Mouse (Mus musculus) heart, embryonic 12.5 days (tissue): ENCODE measurements around the gene Vipr1. TPM values are rescaled to one million over a fixed set of nuclear protein-coding genes. Genes with fewer than 3 reads are reported as not detected.

Experiments
- ATAC-seq: fragments of 200-750 bp; cut with Nextera tagmentation; 2 replicates; pipeline ENCODE4 v1.8.0; 2017; ENCODE audit warnings: moderate TSS enrichment, moderate library complexity; ENCODE audit not compliant: insufficient number of reproducible peaks, low FRiP score
- H3K27ac ChIP-seq: fragments of 300-500 bp; sonication (generic); 2 replicates; pipeline ENCODE4 v1.5.1; 2016; ENCODE audit warnings: mild to moderate bottlenecking, moderate library complexity; ENCODE audit not compliant: poor library complexity, severe bottlenecking
- H3K27me3 ChIP-seq: fragments of 300-500 bp; sonication (generic); replicated peaks from 2 replicates; pipeline ENCODE4 v1.6.1; 2016; ENCODE audit warnings: mild to moderate bottlenecking, moderate library complexity
- H3K36me3 ChIP-seq: fragments of 300-500 bp; sonication (generic); 2 replicates; pipeline ENCODE4 v1.6.1; 2016; ENCODE audit warnings: mild to moderate bottlenecking, moderate library complexity
- H3K4me1 ChIP-seq: fragments of 300-500 bp; sonication (generic); replicated peaks from 2 replicates; pipeline ENCODE4 v1.6.1; 2016; ENCODE audit warnings: mild to moderate bottlenecking
- H3K4me2 ChIP-seq: fragments of 300-500 bp; sonication (generic); 2 replicates; pipeline ENCODE4 v1.6.1; 2016; ENCODE audit warnings: mild to moderate bottlenecking, moderate library complexity
- H3K4me3 ChIP-seq: fragments of 300-500 bp; sonication (generic); 2 replicates; pipeline ENCODE4 v1.5.1; 2016; ENCODE audit warnings: mild to moderate bottlenecking
- H3K9ac ChIP-seq: fragments of 300-500 bp; sonication (generic); 2 replicates; pipeline ENCODE4 v1.6.1; 2016; ENCODE audit warnings: mild to moderate bottlenecking, moderate library complexity
- H3K9me3 ChIP-seq: fragments of 300-500 bp; sonication (generic); replicated peaks from 2 replicates; pipeline ENCODE4 v1.6.1; 2016; ENCODE audit warnings: mild to moderate bottlenecking, moderate library complexity
- WGBS: fragments of 180-500 bp; shearing (Covaris S2); methylation state at CpG from one replicate; pipeline ENCODE4 v1.1.7; 2016; 5-methylcytosine and 5-hydroxymethylcytosine counted together
- polyA plus RNA-seq: library from polyadenylated mRNA; unstranded; fragments of >200 nt; fragmentation: Nextera tagmentation; extraction: Ambion mirVana; gene quantifications from 2 replicates; pipeline ENCODE4 v1.2.1, GENCODE M21; 2016

Gene Vipr1
- polyA plus RNA-seq, 1 experiment from 2014 or later = 0.15 TPM

DNA sequence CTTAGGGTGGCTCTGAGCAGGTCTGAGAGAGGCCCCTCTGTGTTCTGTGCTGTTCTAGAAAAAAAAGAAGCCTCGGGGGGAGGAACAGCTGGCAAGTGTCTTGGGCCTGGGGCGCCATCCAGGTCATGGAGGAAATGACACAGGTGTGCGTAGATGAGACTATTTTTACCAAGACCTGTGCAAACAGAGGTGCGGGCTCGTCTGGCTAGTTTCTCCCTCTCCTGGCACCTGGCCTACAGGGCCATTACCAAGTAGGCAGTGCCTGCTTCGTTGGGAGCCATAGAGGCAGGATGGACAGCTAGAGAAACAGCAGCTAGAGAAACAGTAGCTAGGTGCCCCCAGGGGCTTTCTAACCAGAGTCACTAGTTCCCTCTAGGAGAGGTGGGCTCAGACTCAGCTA, 9.2 kb upstream of the Vipr1 start:
- no peak overlapping the region for H3K4me3 ChIP-seq
- H3K27ac ChIP-seq = no peak overlapping the region
- no peak overlapping the region for H3K9ac ChIP-seq
- H3K36me3 ChIP-seq = no peaks in the 10 kb centered on the region
- WGBS = 78% methylated on average over 6 of the region's 6 CpGs
- peaks cover 40% of the 10 kb centered on the region for H3K27me3 ChIP-seq
- no peak for ATAC-seq
- H3K4me1 ChIP-seq = peaks cover 11% of the 10 kb centered on the region
- H3K4me2 ChIP-seq = no peak overlapping the region
- H3K9me3 ChIP-seq = no peaks in the 10 kb centered on the region

DNA sequence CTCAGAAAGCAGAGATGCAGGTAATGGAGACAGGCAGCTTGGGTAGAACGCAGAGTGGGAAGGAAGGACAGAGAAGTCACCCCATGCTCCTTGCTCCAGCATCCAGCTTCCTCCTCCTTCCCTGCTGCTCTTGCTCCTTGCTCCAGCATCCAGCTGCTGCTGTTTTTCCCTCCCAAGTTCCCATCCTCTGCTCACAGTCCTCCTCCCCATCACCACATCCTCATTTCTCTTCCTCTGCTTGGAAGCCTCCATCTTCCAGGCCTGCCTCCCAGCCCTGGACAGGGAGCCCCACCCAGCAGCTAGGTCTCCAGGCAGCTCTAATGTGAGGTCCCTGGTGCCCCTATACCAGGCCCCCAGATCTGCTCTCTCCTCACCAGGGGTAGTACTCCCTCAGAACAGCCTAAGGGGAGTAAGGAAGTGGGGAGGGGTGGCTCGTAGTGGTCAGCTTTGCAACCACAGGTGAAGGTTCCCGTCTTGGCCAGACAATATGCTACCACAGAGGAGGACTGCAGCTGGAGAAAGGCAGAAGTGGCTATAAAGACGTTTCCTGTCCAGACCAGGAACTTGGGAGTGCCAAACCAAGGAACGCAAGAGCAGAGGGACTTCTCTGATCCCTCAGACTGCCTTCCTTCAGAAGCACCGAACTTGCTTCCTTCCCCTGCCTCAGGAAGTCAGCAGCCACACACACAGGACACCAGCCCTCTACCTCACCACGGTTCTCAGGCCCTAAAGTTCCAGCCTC, 6.5 kb upstream of the Vipr1 start:
- Histone ChIP-seq H3K4me3 (no peak overlapping the region), H3K9ac (no peak overlapping the region), H3K27me3 (peaks cover 67% of the 10 kb centered on the region), H3K36me3 (no peaks in the 10 kb centered on the region), H3K27ac (no peak overlapping the region), H3K9me3 (no peaks in the 10 kb centered on the region), H3K4me2 (no peak overlapping the region), H3K4me1 (peaks cover 11% of the 10 kb centered on the region)
- WGBS = 46% methylated on average over 7 of the region's 7 CpGs
- no peak for ATAC-seq

DNA sequence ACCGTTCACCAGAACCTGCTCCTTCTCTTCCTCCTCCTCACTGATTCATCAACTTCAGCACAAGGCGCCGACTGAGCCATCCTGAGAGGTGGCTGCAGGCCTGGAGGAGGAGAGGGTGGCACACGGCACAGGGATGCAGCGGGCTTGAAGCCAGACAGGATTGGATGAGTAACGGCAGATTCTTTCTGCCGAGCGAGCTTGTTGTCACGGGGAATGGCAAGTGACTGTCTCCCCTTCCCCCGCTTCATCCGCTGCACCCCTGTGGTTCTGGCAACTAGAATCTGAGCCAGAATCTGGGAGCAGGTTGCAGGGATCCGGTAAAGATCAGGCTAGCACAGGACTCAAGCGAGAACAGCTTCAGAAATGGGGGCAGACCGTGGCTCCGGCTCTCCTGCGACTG, 2.7 kb upstream of the Vipr1 start:
- no peak overlapping the region for H3K4me2 ChIP-seq
- no peaks in the 10 kb centered on the region for H3K36me3 ChIP-seq
- peaks cover 93% of the 10 kb centered on the region for H3K27me3 ChIP-seq
- no peak overlapping the region for H3K27ac ChIP-seq
- H3K9me3 ChIP-seq = no peaks in the 10 kb centered on the region
- H3K9ac ChIP-seq = no peak overlapping the region
- no peak for ATAC-seq
- WGBS = 53% methylated on average over 16 of the region's 16 CpGs
- peaks cover 21% of the 10 kb centered on the region for H3K4me1 ChIP-seq
- no peak overlapping the region for H3K4me3 ChIP-seq

DNA sequence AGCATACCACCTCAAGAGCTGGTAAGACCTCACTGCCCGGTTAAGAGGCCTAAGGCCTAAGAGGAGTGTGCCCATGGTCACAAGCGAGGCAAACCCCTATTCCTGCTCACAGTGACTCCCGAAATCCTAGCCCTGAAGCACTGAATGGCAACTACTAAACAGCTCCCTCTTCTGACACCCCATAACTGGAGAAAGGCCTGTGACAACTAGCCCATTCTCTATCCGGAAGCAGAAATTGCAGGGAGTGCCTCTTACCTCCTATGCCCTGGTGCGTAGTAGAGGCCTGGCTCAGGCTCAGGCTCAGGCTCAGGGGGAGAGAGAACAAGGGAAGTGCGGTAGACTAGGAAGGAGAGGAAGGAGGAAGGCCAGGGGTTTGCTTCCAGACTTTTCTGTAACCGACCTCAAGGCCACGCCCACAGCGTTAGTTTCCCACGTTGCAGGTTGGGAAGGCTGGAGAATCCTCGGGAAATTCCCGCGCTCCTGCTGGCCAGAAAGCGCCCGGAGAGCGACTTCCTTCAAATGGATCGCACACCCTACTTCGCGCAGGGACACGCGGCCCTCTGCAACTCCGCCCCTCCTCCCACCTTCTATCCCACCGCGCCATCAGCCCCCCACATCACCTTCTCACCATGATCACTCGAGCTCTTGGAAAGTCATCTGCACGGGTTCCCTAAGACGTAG, 1.1 kb upstream of the Vipr1 start:
- peaks cover 21% of the 10 kb centered on the region for H3K4me1 ChIP-seq
- peak overlapping the region; percentile 64 for H3K9ac ChIP-seq
- no peak overlapping the region for H3K27ac ChIP-seq
- no peak for ATAC-seq
- H3K9me3 ChIP-seq = no peaks in the 10 kb centered on the region
- H3K4me3 ChIP-seq = peak overlapping the region; percentile 53
- H3K4me2 ChIP-seq = peak overlapping the region; percentile 91
- H3K36me3 ChIP-seq = no peaks in the 10 kb centered on the region
- 10% methylated on average over 26 of the region's 27 CpGs for WGBS
- peaks cover 83% of the 10 kb centered on the region for H3K27me3 ChIP-seq

DNA sequence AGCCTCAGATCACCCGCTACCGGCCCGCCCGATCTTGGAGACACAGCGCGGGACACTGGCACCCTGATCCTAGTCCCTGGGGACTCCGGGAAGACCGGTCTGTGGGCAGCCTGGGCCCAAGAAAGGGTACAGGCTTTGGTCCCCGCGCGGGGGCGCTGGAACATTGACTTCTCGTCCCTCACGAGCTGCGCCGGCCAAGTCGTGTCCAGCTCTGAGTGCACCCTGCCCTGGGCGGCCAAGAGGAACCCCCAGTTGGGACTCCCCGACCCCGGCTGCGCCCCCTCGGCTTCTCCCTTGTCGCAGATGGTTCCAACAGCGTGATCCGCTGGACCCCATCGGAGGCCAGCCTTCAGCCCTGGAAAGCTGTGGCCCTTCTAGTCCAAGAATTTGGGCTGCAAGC, 515 bp upstream of the Vipr1 start, which contains the start of gene Lyzl4:
Lyzl4 (minus strand) TSS at position 96 of the 400 bp plus-strand sequence.
- Histone ChIP-seq H3K9me3 (no peaks in the 10 kb centered on the region), H3K36me3 (no peaks in the 10 kb centered on the region), H3K4me1 (peaks cover 21% of the 10 kb centered on the region), H3K9ac (peak within 1 kb of the TSS; percentile 64), H3K27ac (no peak within 1 kb of the TSS), H3K4me3 (peak within 1 kb of the TSS; percentile 53), H3K4me2 (peak within 1 kb of the TSS; percentile 91), H3K27me3 (peaks cover 78% of the 10 kb centered on the region)
- 1% methylated on average over 26 of the region's 26 CpGs for WGBS
- peak; percentile 68 for ATAC-seq

DNA sequence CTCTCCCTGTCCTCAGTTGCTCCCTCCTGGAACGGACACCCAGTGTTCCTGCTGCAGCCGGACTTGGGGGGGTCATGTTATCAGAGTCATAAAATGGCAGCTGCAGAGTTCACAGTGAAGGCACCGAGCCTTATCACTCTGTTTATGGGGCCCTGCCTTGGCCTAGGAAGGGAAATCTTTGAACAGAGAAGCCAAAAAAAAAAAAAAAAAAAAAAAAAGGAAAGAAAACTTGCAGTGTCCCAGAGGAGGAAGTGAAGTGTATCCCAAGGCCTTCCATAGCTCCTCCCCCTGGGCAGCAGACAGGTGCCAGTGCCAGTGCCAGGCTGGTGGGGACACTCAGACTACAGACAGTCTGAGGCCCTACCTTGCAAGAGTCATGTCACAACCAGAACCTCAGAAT, 2.3 kb downstream of the Vipr1 start:
- Histone ChIP-seq H3K27me3 (peaks cover 51% of the 10 kb centered on the region), H3K4me2 (no peak overlapping the region), H3K9me3 (no peaks in the 10 kb centered on the region), H3K36me3 (no peaks in the 10 kb centered on the region), H3K4me1 (peaks cover 21% of the 10 kb centered on the region), H3K27ac (no peak overlapping the region), H3K9ac (no peak overlapping the region), H3K4me3 (no peak overlapping the region)
- 34% methylated on average over 3 of the region's 3 CpGs for WGBS
- ATAC-seq = no peak

DNA sequence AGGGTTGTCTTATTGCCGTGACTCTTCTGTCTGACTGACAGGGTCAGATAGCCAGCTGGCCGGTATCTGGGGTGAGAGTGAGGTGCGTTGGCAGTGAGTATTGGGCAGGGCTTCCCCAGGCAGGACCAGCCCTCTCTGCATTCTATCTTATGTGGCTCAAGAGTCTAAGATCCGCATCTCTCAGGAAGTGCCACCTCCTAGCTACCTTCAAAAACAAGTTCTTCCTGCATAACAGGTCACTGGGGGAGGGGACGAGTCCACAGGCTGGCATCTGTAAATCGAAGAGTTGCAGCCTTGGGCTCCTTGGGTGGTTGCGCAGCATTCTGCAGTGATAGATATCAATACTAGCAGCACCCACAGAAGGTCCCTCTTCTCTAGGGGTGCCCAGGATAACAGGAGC, 4.5 kb downstream of the Vipr1 start:
- Histone ChIP-seq H3K27me3 (peaks cover 29% of the 10 kb centered on the region), H3K9ac (no peak overlapping the region), H3K4me3 (no peak overlapping the region), H3K4me2 (no peak overlapping the region), H3K36me3 (no peaks in the 10 kb centered on the region), H3K27ac (no peak overlapping the region), H3K4me1 (peaks cover 13% of the 10 kb centered on the region), H3K9me3 (no peaks in the 10 kb centered on the region)
- 53% methylated on average over 7 of the region's 7 CpGs for WGBS
- ATAC-seq = no peak

DNA sequence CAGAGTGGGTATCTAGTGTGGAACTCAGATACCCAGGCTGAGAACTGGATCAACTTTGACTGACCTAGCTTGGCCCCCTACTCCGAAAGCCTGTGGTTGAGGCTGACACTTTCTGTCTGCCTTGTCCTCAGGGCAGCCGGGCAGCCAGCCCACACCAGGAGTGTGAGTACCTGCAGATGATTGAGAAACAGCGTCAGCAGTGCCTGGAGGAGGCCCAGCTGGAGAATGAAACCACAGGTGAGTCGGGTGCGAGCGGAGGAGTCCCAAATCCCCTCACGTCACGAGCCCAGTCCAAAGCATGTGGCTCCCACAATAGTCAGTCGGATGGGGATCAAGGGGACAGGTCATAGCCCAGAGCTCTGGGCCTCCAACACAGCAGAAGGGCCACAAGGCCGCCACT, 11.2 kb downstream of the Vipr1 start:
- WGBS = 85% methylated on average over 10 of the region's 10 CpGs
- H3K9me3 ChIP-seq = no peaks in the 10 kb centered on the region
- H3K4me1 ChIP-seq = no peaks in the 10 kb centered on the region
- no peak overlapping the region for H3K4me2 ChIP-seq
- no peak overlapping the region for H3K4me3 ChIP-seq
- ATAC-seq = no peak
- peaks cover 13% of the 10 kb centered on the region; the same call in 1 of the 2 replicates for H3K27me3 ChIP-seq
- no peak overlapping the region for H3K27ac ChIP-seq
- no peak overlapping the region for H3K9ac ChIP-seq
- H3K36me3 ChIP-seq = no peaks in the 10 kb centered on the region

DNA sequence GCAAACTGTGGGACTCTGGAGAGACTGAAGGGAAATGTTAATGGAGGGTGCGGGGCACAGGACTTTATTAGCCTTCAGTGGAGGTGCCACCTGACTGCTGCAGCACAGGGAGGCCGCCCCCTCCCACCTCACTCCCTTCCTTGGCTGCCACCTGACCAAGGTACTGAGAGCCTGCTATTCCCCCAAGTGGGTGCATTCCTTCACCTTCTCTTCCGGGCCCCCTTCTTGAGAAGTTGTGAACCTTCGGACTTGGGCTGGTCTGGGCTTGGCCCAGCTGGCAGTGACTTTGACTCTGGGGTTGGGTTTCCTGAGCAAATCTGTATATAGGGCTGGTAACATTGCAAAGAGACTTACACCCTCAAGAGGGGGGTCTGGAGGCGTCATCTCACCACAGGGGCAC, 13.8 kb downstream of the Vipr1 start:
- H3K27me3 ChIP-seq = peaks cover 33% of the 10 kb centered on the region
- 85% methylated on average over 5 of the region's 5 CpGs for WGBS
- H3K9ac ChIP-seq = no peak overlapping the region
- H3K4me1 ChIP-seq = no peaks in the 10 kb centered on the region
- no peak for ATAC-seq
- no peak overlapping the region for H3K27ac ChIP-seq
- H3K36me3 ChIP-seq = no peaks in the 10 kb centered on the region
- H3K4me3 ChIP-seq = no peak overlapping the region
- no peaks in the 10 kb centered on the region for H3K9me3 ChIP-seq
- H3K4me2 ChIP-seq = no peak overlapping the region

DNA sequence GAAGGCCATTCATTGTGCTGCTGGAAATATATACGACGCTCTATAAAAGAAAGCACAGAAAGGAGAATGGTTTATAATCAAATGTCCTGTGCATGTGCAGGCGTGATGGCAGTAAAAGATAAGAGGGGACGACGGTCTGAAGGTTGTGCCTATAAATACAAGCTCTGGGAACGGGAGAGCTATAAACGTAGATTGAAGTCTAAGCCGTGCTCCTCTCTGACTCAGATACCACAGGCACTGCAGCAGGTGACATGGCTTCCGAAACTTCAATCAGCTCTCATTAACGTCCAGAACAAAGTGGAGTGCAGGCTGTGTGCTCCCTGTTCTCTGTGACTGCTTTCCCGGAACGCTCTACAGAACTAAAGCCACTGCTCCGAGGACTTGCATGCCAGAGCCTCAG, 14.6 kb downstream of the Vipr1 start:
- H3K9me3 ChIP-seq = no peaks in the 10 kb centered on the region
- H3K27me3 ChIP-seq = peaks cover 35% of the 10 kb centered on the region
- no peak overlapping the region for H3K4me2 ChIP-seq
- no peaks in the 10 kb centered on the region for H3K4me1 ChIP-seq
- WGBS = 45% methylated on average over 13 of the region's 13 CpGs
- no peaks in the 10 kb centered on the region for H3K36me3 ChIP-seq
- H3K9ac ChIP-seq = no peak overlapping the region
- H3K27ac ChIP-seq = no peak overlapping the region
- ATAC-seq = no peak
- no peak overlapping the region for H3K4me3 ChIP-seq

DNA sequence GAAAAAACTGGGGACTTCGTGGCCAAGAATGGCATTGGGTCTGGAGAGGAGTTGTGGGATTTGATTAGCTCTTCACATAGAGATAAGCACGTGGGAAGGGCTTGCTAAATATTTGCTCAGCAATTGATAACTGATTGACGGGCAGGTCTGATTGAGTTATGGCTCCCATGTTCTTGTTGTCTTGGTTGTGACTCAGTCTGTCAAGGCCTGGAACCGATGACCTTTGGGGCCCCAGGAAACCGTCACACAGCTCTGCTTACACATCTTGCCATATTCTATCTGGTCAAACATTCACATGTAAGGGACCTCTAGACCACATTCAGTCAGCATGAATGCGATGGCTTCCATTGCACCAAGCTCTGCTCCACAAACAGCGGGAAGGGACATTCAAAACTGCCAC, 15.7 kb downstream of the Vipr1 start:
- WGBS = 68% methylated on average over 7 of the region's 7 CpGs
- Histone ChIP-seq H3K4me1 (no peaks in the 10 kb centered on the region), H3K27ac (no peak overlapping the region), H3K4me2 (no peak overlapping the region), H3K9ac (no peak overlapping the region), H3K27me3 (peaks cover 38% of the 10 kb centered on the region), H3K36me3 (no peaks in the 10 kb centered on the region), H3K4me3 (no peak overlapping the region), H3K9me3 (no peaks in the 10 kb centered on the region)
- no peak for ATAC-seq
